Mouse (Mus musculus) heart, embryonic 12.5 days (tissue): ENCODE results near the gene Cemip. TPM values are rescaled to one million over a fixed set of nuclear protein-coding genes. Genes with fewer than 3 reads are reported as not detected.

ENCODE experiments used
- ATAC-seq: fragments of 200-750 bp; cut with Nextera tagmentation; 2 replicates; pipeline ENCODE4 v1.8.0; 2017; ENCODE audit warnings: moderate TSS enrichment, moderate library complexity; ENCODE audit not compliant: insufficient number of reproducible peaks, low FRiP score
- H3K27ac ChIP-seq: fragments of 300-500 bp; sonication (generic); 2 replicates; pipeline ENCODE4 v1.5.1; 2016; ENCODE audit warnings: mild to moderate bottlenecking, moderate library complexity; ENCODE audit not compliant: poor library complexity, severe bottlenecking
- H3K27me3 ChIP-seq: fragments of 300-500 bp; sonication (generic); replicated peaks from 2 replicates; pipeline ENCODE4 v1.6.1; 2016; ENCODE audit warnings: mild to moderate bottlenecking, moderate library complexity
- H3K36me3 ChIP-seq: fragments of 300-500 bp; sonication (generic); 2 replicates; pipeline ENCODE4 v1.6.1; 2016; ENCODE audit warnings: mild to moderate bottlenecking, moderate library complexity
- H3K4me1 ChIP-seq: fragments of 300-500 bp; sonication (generic); replicated peaks from 2 replicates; pipeline ENCODE4 v1.6.1; 2016; ENCODE audit warnings: mild to moderate bottlenecking
- H3K4me2 ChIP-seq: fragments of 300-500 bp; sonication (generic); 2 replicates; pipeline ENCODE4 v1.6.1; 2016; ENCODE audit warnings: mild to moderate bottlenecking, moderate library complexity
- H3K4me3 ChIP-seq: fragments of 300-500 bp; sonication (generic); 2 replicates; pipeline ENCODE4 v1.5.1; 2016; ENCODE audit warnings: mild to moderate bottlenecking
- H3K9ac ChIP-seq: fragments of 300-500 bp; sonication (generic); 2 replicates; pipeline ENCODE4 v1.6.1; 2016; ENCODE audit warnings: mild to moderate bottlenecking, moderate library complexity
- H3K9me3 ChIP-seq: fragments of 300-500 bp; sonication (generic); replicated peaks from 2 replicates; pipeline ENCODE4 v1.6.1; 2016; ENCODE audit warnings: mild to moderate bottlenecking, moderate library complexity
- WGBS: fragments of 180-500 bp; shearing (Covaris S2); methylation state at CpG from one replicate; pipeline ENCODE4 v1.1.7; 2016; 5-methylcytosine and 5-hydroxymethylcytosine counted together
- polyA plus RNA-seq: library from polyadenylated mRNA; unstranded; fragments of >200 nt; fragmentation: Nextera tagmentation; extraction: Ambion mirVana; gene quantifications from 2 replicates; pipeline ENCODE4 v1.2.1, GENCODE M21; 2016

Gene Cemip
- polyA plus RNA-seq, 1 experiment from 2014 or later: 1.0 TPM

GRCm38 (mm10) chr7:84053856-84054255, 32.4 kb downstream of the Cemip start:
- 88% methylated on average over 7 of the region's 7 CpGs for WGBS
- Histone ChIP-seq H3K9me3 (no peaks in the 10 kb centered on the region), H3K27ac (no peak overlapping the region), H3K27me3 (no peaks in the 10 kb centered on the region), H3K36me3 (no peaks in the 10 kb centered on the region), H3K4me3 (no peak overlapping the region), H3K9ac (no peak overlapping the region), H3K4me2 (no peak overlapping the region), H3K4me1 (no peaks in the 10 kb centered on the region)
- ATAC-seq: no peak

- H3K9me3 ChIP-seq: no peaks in the 10 kb centered on the region
- H3K4me3 ChIP-seq: no peak overlapping the region
- no peak overlapping the region for H3K9ac ChIP-seq
- 80% methylated on average over 4 of the region's 4 CpGs for WGBS
- ATAC-seq: no peak
- no peak overlapping the region for H3K4me2 ChIP-seq
- H3K4me1 ChIP-seq: no peaks in the 10 kb centered on the region
- H3K27me3 ChIP-seq: no peaks in the 10 kb centered on the region
- H3K36me3 ChIP-seq: no peaks in the 10 kb centered on the region
- no peak overlapping the region for H3K27ac ChIP-seq
Measured at GRCm38 (mm10) chr7:84051423-84051822, 34.9 kb downstream of the Cemip start.

GRCm38 (mm10) chr7:84045546-84045945, 40.8 kb downstream of the Cemip start:
- 62% methylated on average over 4 of the region's 4 CpGs for WGBS
- Histone ChIP-seq H3K36me3 (no peaks in the 10 kb centered on the region), H3K4me3 (no peak overlapping the region), H3K4me1 (no peaks in the 10 kb centered on the region), H3K27ac (no peak overlapping the region), H3K9ac (no peak overlapping the region), H3K4me2 (no peak overlapping the region), H3K27me3 (no peaks in the 10 kb centered on the region), H3K9me3 (no peaks in the 10 kb centered on the region)
- no peak for ATAC-seq

- H3K9ac ChIP-seq: no peak overlapping the region
- H3K4me1 ChIP-seq: no peaks in the 10 kb centered on the region
- H3K27ac ChIP-seq: no peak overlapping the region
- no peak overlapping the region for H3K4me2 ChIP-seq
- H3K9me3 ChIP-seq: no peaks in the 10 kb centered on the region
- no peaks in the 10 kb centered on the region for H3K27me3 ChIP-seq
- no peak overlapping the region for H3K4me3 ChIP-seq
- 73% methylated on average over 4 of the region's 4 CpGs for whole genome bisulfite sequencing
- ATAC-seq: no peak
- H3K36me3 ChIP-seq: no peaks in the 10 kb centered on the region
Measured at GRCm38 (mm10) chr7:84044581-84045290, 41.6 kb downstream of the Cemip start.

- ATAC-seq: no peak
- H3K9me3 ChIP-seq: no peaks in the 10 kb centered on the region
- H3K27me3 ChIP-seq: no peaks in the 10 kb centered on the region
- H3K4me2 ChIP-seq: no peak overlapping the region
- no peak overlapping the region for H3K27ac ChIP-seq
- H3K36me3 ChIP-seq: no peaks in the 10 kb centered on the region
- H3K4me1 ChIP-seq: no peaks in the 10 kb centered on the region
- WGBS: 55% methylated on average over 1 of the region's 1 CpGs
- no peak overlapping the region for H3K4me3 ChIP-seq
- no peak overlapping the region for H3K9ac ChIP-seq
Measured at GRCm38 (mm10) chr7:84042726-84043125, 43.6 kb downstream of the Cemip start.

- ATAC-seq: no peak
- Histone ChIP-seq H3K27ac (no peak overlapping the region), H3K9me3 (no peaks in the 10 kb centered on the region), H3K4me1 (no peaks in the 10 kb centered on the region), H3K27me3 (no peaks in the 10 kb centered on the region), H3K4me2 (no peak overlapping the region), H3K4me3 (no peak overlapping the region), H3K9ac (no peak overlapping the region), H3K36me3 (no peaks in the 10 kb centered on the region)
- WGBS: 68% methylated on average over 8 of the region's 8 CpGs
Measured at GRCm38 (mm10) chr7:84039856-84040522, 46.3 kb downstream of the Cemip start.

- no peak for ATAC-seq
- no peaks in the 10 kb centered on the region for H3K9me3 ChIP-seq
- 93% methylated on average over 10 of the region's 10 CpGs for WGBS
- no peak overlapping the region for H3K27ac ChIP-seq
- H3K4me2 ChIP-seq: no peak overlapping the region
- no peaks in the 10 kb centered on the region for H3K4me1 ChIP-seq
- H3K27me3 ChIP-seq: no peaks in the 10 kb centered on the region
- no peak overlapping the region for H3K9ac ChIP-seq
- no peak overlapping the region for H3K4me3 ChIP-seq
- H3K36me3 ChIP-seq: no peaks in the 10 kb centered on the region
Measured at GRCm38 (mm10) chr7:84038642-84039041, 47.7 kb downstream of the Cemip start.

GRCm38 (mm10) chr7:84032831-84033230, 53.5 kb downstream of the Cemip start:
- 74% methylated on average over 1 of the region's 1 CpGs for WGBS
- Histone ChIP-seq H3K36me3 (no peaks in the 10 kb centered on the region), H3K4me1 (peaks cover 18% of the 10 kb centered on the region), H3K27ac (no peak overlapping the region), H3K9ac (no peak overlapping the region), H3K4me3 (no peak overlapping the region), H3K4me2 (no peak overlapping the region), H3K9me3 (no peaks in the 10 kb centered on the region), H3K27me3 (no peaks in the 10 kb centered on the region)
- ATAC-seq: no peak

GRCm38 (mm10) chr7:84029120-84029771, 57.1 kb downstream of the Cemip start:
- H3K4me1 ChIP-seq: peaks cover 18% of the 10 kb centered on the region
- no peak for ATAC-seq
- no peak overlapping the region for H3K4me2 ChIP-seq
- H3K27ac ChIP-seq: no peak overlapping the region
- no peaks in the 10 kb centered on the region for H3K27me3 ChIP-seq
- H3K4me3 ChIP-seq: no peak overlapping the region
- H3K36me3 ChIP-seq: no peaks in the 10 kb centered on the region
- no peaks in the 10 kb centered on the region for H3K9me3 ChIP-seq
- 33% methylated on average over 3 of the region's 3 CpGs for WGBS
- H3K9ac ChIP-seq: no peak overlapping the region

GRCm38 (mm10) chr7:84028368-84028767, 57.9 kb downstream of the Cemip start:
- ATAC-seq: peak; percentile 60; the same call in 1 of the 2 replicates
- Histone ChIP-seq H3K36me3 (no peaks in the 10 kb centered on the region), H3K9ac (no peak overlapping the region), H3K4me3 (no peak overlapping the region), H3K9me3 (no peaks in the 10 kb centered on the region), H3K27me3 (no peaks in the 10 kb centered on the region), H3K27ac (no peak overlapping the region), H3K4me1 (peaks cover 18% of the 10 kb centered on the region), H3K4me2 (no peak overlapping the region)
- WGBS: 54% methylated on average over 4 of the region's 4 CpGs

- peaks cover 18% of the 10 kb centered on the region for H3K4me1 ChIP-seq
Measured at GRCm38 (mm10) chr7:84026950-84027585, 59.2 kb downstream of the Cemip start.

More at GRCm38 (mm10) chr7:84026950-84027585, 59.2 kb downstream of the Cemip start:
- no peak for ATAC-seq
- Histone ChIP-seq H3K9ac (no peak overlapping the region), H3K4me3 (no peak overlapping the region), H3K27ac (no peak overlapping the region), H3K27me3 (no peaks in the 10 kb centered on the region), H3K36me3 (no peaks in the 10 kb centered on the region), H3K4me2 (no peak overlapping the region), H3K9me3 (no peaks in the 10 kb centered on the region)
- 87% methylated on average over 1 of the region's 1 CpGs for WGBS
